Mouse (Mus musculus) heart, adult 8-10 months (tissue): ENCODE data around the gene Stam2. TPM values are rescaled to one million over a fixed set of nuclear protein-coding genes. Genes with fewer than 3 reads are reported as not detected.

Source experiments
- DNase-seq: peaks from one replicate; pipeline ENCODE4 v3.0.0; 2022; ENCODE audit warnings: low spot score
- total RNA-seq, 4 experiments: library from RNA; stranded (reverse); gene quantifications; 2 replicates each; pipeline ENCODE4 v1.2.4; 2022

The Stam2 gene
- total RNA-seq, result 10 to 100 TPM; 15.9 to 21.3 (median 17.8) TPM

DNA sequence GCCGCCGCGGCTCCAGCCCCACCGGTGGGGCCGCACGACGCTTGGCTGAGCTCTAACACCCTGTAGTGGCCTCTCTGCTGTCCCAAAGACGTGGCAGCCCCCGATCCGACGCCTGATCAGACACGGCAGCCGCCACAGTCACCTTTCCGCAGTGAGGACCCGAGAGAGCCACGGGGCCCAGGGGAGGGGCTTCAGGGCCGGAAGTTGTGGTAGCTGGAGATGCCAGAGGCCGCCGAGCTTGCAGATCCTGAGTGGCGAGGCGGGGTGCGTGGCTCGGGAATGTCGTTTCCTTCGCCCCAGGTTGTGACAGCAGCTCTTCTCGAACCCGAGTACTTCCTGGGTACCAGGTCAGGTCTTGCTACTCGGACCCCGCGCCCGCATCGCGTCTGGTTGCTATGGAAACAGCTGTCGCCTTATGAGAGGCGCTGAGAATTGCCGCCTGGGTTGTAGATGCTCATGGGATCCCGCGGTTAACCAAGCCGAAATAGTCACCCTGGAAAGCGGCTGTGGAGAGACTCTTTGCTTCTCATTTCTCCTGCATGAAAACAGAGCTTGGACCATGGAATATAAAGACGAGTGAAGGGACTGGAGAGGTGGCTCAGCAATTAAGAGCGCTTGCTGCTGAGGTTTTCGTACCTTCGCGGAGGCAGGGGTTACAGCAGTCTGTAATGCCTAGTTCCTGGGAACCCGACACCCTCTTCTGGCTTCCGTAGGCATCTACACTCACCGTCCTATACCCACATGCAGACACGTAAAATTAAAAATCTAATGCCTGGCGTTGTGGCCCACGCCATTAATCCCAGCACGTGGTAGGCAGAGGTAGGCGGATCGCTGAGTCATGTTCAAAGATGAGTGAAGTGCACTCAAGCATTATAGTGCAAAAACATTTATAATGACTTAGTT, at the start of gene Stam2:
Stam2 (minus strand) TSS at position 26 of the 903 bp plus-strand sequence.
- DNase-seq, result peak; percentile 88

GRCm38 (mm10) chr2:52785106-52785721, 43.1 kb upstream of the Stam2 start:
- DNase-seq, result peak; percentile 42

DNA sequence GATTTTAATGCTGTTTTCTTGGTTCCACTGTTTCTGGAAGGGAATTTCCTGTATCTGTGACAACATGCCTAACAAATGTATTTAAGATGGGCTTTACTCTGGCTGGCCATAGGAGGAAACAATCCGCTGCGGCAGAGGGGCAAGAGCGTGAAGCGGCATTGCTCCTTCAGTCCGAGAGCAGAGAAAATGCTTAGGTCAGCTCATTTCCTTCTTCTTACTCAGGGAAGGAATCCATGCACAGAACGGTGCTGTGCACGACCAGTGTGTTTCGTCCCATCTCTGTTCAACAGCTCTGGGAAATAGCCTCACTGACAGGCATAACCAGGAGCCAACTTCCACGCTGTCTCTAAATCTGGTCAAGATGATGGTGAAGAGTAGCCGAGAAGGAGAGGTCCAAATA, 37.9 kb upstream of the Stam2 start:
- DNase-seq, result no peak

DNA sequence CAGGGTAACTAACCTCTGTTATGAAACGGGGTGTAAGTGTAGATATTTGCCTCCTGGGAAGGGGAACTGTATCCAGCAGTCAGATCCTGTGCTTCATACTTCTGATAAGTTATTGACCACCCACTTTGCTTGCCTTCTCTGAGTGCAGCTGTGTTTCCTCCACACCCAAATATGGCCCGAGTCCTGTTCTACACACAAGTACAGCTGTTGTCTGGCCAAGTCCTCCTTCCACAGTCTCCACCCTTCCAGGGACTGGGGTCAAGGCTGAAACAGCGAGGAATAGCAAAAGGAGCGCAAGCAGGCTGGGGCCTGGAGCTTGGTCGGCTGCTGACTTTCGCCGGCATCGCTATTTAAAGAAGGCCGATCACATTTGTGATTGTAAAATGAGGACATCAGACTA, 37.3 kb upstream of the Stam2 start:
- peak; percentile 55 for DNase-seq

- no peak for DNase-seq
Observed at GRCm38 (mm10) chr2:52777839-52778238, 35.8 kb upstream of the Stam2 start.

DNA sequence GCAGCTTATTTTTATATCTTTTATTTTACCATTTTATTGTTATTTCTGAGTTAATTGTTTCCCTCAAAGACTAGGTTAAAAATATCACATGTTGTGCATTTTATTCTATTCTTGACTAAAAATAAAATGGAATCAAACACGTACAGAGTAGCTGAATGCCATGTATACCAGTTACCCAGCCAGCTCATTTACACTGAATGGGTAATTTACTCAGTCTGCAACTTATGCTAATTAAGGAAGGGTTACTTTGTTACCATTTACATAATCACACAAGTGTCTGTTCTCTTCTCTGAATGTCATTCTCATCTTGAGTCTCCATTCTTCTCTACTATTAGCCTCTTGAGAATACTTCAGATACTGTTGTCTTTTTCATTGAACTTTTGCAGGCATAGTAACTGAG, 32.3 kb upstream of the Stam2 start:
- no peak for DNase-seq

- no peak for DNase-seq
Observed at GRCm38 (mm10) chr2:52772774-52773393, 30.8 kb upstream of the Stam2 start.

- DNase-seq, result no peak
Observed at GRCm38 (mm10) chr2:52765130-52765529, 23.0 kb upstream of the Stam2 start.

GRCm38 (mm10) chr2:52763891-52764290, 21.8 kb upstream of the Stam2 start:
- no peak for DNase-seq

DNA sequence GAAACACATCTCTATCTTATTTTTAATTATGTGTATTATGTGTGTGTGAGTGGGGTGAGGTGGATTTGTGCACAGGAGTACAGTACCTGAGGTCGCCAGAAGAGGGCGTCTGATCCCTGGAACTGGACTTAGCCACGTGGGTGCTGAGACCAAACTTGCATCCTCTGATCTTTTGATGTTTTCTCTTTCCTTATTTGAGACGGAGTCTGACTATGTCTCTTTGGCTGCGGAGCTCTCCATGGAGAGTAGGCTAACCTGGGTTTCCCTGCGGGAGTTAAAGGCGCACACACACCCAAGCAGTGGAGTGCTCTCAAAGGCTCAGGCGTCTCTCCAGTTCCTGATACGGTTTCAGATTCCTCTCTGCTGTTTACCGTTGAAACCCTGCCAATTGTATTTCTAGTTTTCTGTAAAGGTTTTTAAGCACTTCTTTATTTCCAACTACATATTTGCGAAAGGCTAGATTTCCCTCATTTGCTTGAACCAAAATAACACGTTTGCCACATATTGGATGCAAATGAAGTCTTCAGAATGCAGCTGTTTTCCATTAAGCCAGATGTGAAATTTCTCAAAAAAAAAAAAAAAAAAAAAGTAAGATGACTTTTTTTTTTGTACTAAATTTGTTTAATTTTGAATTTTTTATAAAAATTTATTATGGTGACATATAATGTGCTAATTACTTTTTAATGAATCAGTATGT, 21.1 kb upstream of the Stam2 start:
- peak; percentile 80 for DNase-seq

- DNase-seq, result no peak
Observed at GRCm38 (mm10) chr2:52762529-52762928, 20.4 kb upstream of the Stam2 start.

DNA sequence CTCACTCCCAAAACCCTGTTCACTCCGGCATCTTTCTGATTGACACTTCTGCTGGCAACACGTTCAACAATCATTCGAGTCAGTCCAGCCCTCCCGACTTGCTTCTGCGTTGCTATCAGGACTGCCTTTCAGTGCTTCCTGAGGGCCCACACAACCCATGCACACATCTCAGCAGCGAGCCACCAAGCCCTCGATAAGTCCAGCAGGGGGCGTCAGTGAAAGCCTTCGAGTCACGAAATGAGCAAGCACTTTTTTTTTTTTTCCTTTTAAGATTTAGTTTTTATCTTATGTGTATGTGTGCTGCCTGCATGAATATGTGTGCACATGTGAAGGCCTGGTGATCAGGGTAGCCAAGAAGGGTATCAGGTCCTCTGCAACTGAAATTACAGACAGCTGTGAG, 16.5 kb upstream of the Stam2 start:
- DNase-seq, result no peak

- peak; percentile 27 for DNase-seq
Observed at GRCm38 (mm10) chr2:52756691-52757090, 14.6 kb upstream of the Stam2 start.

- DNase-seq, result no peak
Observed at GRCm38 (mm10) chr2:52753573-52754317, 11.7 kb upstream of the Stam2 start.

DNA sequence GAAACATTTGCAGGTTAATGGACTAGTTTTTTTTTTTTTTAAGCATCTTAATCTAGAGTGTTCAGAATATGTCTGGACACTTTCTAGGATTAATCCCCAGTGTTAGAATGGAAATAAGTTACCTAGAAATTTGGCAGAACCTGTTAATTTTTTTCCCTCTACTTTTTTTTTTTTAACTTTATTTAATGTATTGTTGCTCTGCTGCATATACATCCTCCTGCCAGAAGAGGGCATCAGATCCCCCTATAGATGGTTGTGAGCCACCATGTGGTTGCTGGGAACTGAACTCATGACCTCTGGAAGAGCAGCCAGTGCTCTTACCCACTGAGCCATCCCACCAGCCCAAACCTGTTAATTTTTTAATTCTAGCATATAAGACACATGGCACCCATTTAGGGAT, 2.0 kb upstream of the Stam2 start:
- no peak for DNase-seq

- no peak for DNase-seq
Observed at GRCm38 (mm10) chr2:52741681-52742255, 313 bp downstream of the Stam2 start.

GRCm38 (mm10) chr2:52740596-52740995, 1.5 kb downstream of the Stam2 start:
- no peak for DNase-seq

DNA sequence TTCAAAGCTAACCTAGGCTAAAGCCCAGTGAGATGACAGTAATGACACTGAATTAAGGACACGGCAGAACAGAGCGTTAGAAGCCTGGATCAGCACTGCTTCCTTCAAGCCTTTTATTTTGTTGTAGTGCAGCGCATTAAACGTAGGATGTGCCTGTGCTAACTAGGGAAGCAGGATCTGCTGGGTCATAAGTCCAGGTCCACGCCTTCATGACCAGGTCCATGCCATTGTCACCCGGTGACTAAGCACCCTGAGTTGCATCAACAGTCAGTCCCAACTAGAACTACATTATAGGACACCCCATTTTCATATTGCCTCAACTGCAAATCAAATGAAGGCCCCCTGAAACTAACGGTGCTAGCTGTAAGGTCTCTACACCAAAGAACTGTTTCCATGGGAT, 7.6 kb downstream of the Stam2 start:
- DNase-seq, result no peak

DNA sequence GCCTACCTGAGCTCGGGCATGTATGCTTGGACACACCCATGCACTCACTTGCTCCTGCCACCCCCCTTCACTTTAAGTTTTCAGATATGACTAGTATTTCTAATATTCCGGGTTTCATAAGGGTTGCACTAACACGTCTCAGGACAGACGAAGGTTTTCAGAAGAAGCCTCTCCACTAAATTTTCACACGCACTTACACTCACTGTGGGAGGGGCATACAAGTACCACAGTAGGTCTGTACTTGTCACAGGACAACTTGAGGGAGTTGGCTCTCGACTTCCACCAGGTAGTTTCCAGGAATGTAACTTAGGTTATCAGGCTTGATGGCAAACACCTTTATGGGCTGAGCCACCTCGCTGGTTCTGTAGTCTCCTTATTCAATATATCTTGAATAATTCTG, 8.4 kb downstream of the Stam2 start:
- no peak for DNase-seq

DNA sequence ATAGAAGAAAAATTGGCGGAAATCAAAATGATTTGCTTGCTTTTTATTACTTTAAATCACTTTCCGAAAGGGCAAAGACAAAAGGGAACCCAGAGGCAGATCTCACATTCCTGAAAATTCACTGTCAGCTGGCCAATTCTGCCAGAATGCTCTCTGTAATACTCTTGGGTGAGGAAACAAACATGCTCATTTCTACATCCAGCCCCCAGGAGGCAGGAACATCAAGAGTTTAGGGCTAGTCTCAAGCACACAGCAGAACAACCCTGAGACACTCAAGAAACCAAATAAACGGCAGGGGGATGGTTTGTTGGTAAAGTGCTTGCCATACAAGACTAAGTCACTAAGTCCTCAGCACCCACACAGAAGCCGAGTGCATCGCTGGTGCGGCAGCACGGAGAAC, 9.5 kb downstream of the Stam2 start:
- DNase-seq, result no peak

GRCm38 (mm10) chr2:52732001-52732400, 10.1 kb downstream of the Stam2 start:
- no peak for DNase-seq
